Mouse (Mus musculus) C2C12 (cell line): ENCODE results near the gene Pdpk1. TPM values are rescaled to one million over a fixed set of nuclear protein-coding genes. Genes with fewer than 3 reads are reported as not detected.

ENCODE experiments used
- H3K27me3 ChIP-seq: one replicate; pipeline ENCODE4 v1.6.1; 2011; ENCODE audit not compliant: control insufficient read depth, insufficient read depth, insufficient read length
- H3K36me3 ChIP-seq: one replicate; pipeline ENCODE4 v1.6.1; 2011; ENCODE audit not compliant: control insufficient read depth, insufficient read depth
- H3K4me3 ChIP-seq: one replicate; pipeline ENCODE4 v1.5.1; 2011; ENCODE audit warnings: mild to moderate bottlenecking, control low read depth; ENCODE audit not compliant: poor library complexity, insufficient read depth, severe bottlenecking
- H3K79me2 ChIP-seq: one replicate; pipeline ENCODE4 v1.6.1; 2011; ENCODE audit not compliant: control insufficient read depth, insufficient read depth
- H3K79me3 ChIP-seq: one replicate; pipeline ENCODE4 v1.6.1; 2011; ENCODE audit warnings: low read depth, control low read depth
- H3ac ChIP-seq: one replicate; pipeline ENCODE3; 2011; ENCODE audit warnings: low read depth; ENCODE audit not compliant: control insufficient read depth, insufficient read length
- CEBPB ChIP-seq: IDR thresholded peaks from one replicate; pipeline ENCODE4 v1.6.1; 2011; ENCODE audit warnings: low read depth, mild to moderate bottlenecking, control low read depth, moderate library complexity
- CTCF ChIP-seq: IDR thresholded peaks from one replicate; pipeline ENCODE4 v1.5.1; 2011; ENCODE audit not compliant: control insufficient read depth, insufficient read depth, insufficient read length
- FOSL1 ChIP-seq: IDR thresholded peaks from one replicate; pipeline ENCODE4 v1.8.0; 2011; ENCODE audit warnings: mild to moderate bottlenecking, low read length; ENCODE audit not compliant: poor library complexity, insufficient read depth, severe bottlenecking
- MAX ChIP-seq: IDR thresholded peaks from one replicate; pipeline ENCODE4 v1.6.1; 2011; ENCODE audit warnings: mild to moderate bottlenecking, control low read depth
- MYOD1 ChIP-seq: IDR thresholded peaks from one replicate; pipeline ENCODE4 v1.6.1; 2011; ENCODE audit warnings: low read depth; ENCODE audit not compliant: control insufficient read depth, insufficient read length
- MYOG ChIP-seq: IDR thresholded peaks from one replicate; pipeline ENCODE4 v1.6.1; 2011; ENCODE audit not compliant: control insufficient read depth, insufficient read length; ENCODE audit errors: extremely low read depth
- USF1 ChIP-seq: IDR thresholded peaks from one replicate; pipeline ENCODE4 v1.6.1; 2011; ENCODE audit warnings: low read depth, mild to moderate bottlenecking, control low read depth, moderate library complexity
- polyA plus RNA-seq: library from polyadenylated mRNA; unstranded; fragments of >200 nt; fragmentation: generic; extraction: Trizol; gene quantifications from one replicate; pipeline ENCODE4 v1.2.1, GENCODE M21; 2012; ENCODE audit warnings: missing spikeins

The Pdpk1 gene
- polyA plus RNA-seq, 1 experiment = 7.4 TPM

DNA sequence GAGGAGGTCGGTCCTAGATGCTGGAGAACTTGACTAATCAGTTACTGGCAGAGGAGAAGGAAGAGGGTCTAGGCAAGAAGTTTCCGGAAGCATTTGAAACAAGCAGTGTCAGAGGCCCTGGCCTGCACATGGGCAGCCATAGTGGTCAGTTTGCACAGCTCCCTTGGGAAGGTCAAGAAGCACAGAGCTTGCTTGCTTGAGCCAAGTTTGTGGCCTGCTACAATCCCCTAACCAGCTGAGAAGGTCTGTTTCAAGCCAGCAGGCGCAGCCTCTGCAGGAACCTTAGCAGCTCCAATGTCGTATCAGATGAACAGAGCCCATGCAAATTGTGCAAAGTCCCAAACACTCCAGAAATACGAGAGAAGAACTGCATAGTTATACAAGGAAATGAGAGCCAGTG lies 102.7 kb downstream of the Pdpk1 start:
- TF ChIP-seq USF1 = no peak
- no peak for TF ChIP-seq MYOG
- no peak for TF ChIP-seq MAX
- no peak for TF ChIP-seq CEBPB
- TF ChIP-seq MYOD1 = no peak
- H3K36me3 ChIP-seq = peaks cover 38% of the 10 kb centered on the region
- no peak overlapping the region for H3K4me3 ChIP-seq
- no peaks in the 10 kb centered on the region for H3K79me2 ChIP-seq
- no peak overlapping the region for H3ac ChIP-seq
- H3K79me3 ChIP-seq = no peaks in the 10 kb centered on the region
- no peaks in the 10 kb centered on the region for H3K27me3 ChIP-seq

DNA sequence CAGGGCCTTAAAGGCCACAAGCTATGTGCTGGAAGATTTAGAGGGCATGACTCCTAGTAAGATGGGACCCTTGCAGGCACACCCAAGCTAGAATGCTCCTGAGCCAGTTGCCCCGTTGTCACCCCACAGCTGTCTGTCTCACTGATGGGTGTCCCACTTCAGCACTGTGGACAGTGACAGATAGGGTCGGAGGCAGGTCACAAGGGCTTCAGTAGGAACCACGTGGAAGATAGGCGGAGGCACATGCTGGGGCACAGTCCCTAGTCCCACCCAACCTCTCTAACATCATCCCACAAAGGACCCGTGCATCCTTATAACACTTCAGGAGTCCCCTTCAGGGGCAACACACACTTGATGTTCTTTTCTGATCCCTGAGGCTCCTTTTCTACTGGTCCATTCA lies 104.7 kb downstream of the Pdpk1 start:
- no peak overlapping the region for H3K4me3 ChIP-seq
- TF ChIP-seq CEBPB = no peak
- TF ChIP-seq FOSL1 = no peak
- no peak for TF ChIP-seq MYOD1
- no peak for TF ChIP-seq MYOG
- no peak for TF ChIP-seq CTCF
- TF ChIP-seq MAX = no peak
- no peak for TF ChIP-seq USF1
- H3K79me2 ChIP-seq = no peaks in the 10 kb centered on the region
- no peaks in the 10 kb centered on the region for H3K27me3 ChIP-seq
- H3ac ChIP-seq = no peak overlapping the region
- H3K79me3 ChIP-seq = no peaks in the 10 kb centered on the region
- peaks cover 26% of the 10 kb centered on the region for H3K36me3 ChIP-seq

DNA sequence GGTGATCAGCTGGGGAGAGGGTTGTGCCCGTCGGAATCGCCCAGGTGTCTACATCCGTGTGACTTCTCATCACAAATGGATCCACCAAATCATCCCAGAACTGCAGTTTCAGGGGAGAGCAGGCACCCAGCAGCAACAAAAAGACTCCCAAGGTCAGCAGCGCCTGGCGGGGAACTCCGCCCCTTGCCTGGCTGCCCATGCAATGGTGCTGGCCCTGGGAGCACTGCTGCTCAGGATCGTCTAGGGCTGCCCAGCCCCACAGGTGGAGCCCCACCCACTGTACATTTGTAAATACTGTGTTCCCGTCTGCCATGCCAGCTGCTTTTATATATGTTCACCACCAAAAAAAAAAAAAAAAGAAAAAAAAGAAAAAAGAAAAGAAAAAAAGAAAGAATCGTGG lies 105.1 kb downstream of the Pdpk1 start:
- Histone ChIP-seq H3K79me3 (no peaks in the 10 kb centered on the region), H3K4me3 (no peak overlapping the region)

DNA sequence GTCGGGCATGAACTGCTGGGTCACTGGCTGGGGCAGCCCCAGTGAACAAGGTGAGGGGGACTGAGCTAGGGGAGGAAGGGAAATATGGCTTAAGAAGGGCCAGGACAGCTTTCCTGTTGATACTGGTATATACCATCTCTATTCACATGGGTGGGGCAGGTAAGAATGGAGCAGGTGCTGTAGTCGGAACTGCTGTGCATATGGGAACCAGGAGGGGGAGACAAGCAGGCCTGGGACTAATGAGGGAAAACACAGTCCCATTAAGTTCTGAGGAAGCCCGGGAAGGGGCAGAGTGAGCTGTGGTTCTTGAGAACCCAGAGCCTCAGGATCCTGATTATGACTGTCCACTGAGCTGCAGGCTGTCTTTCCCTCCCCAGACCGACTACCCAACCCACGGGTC lies 106.2 kb downstream of the Pdpk1 start:
- Histone ChIP-seq H3K79me3 (no peaks in the 10 kb centered on the region), H3K79me2 (no peaks in the 10 kb centered on the region), H3K27me3 (no peaks in the 10 kb centered on the region), H3ac (no peak overlapping the region), H3K36me3 (peaks cover 17% of the 10 kb centered on the region), H3K4me3 (no peak overlapping the region)
- TF ChIP-seq MYOD1 (no peak), MYOG (no peak), USF1 (no peak), CEBPB (no peak), FOSL1 (no peak), MAX (no peak)

More for the DNA sequence above, 105.1 kb downstream of the Pdpk1 start:
- Histone ChIP-seq H3K27me3 (no peaks in the 10 kb centered on the region), H3K36me3 (peaks cover 21% of the 10 kb centered on the region), H3K79me2 (no peaks in the 10 kb centered on the region), H3ac (no peak overlapping the region)
- TF ChIP-seq CEBPB = no peak
- no peak for TF ChIP-seq MYOD1
- no peak for TF ChIP-seq USF1
- TF ChIP-seq FOSL1 = no peak
- TF ChIP-seq MYOG = no peak
- TF ChIP-seq CTCF = no peak
- no peak for TF ChIP-seq MAX

DNA sequence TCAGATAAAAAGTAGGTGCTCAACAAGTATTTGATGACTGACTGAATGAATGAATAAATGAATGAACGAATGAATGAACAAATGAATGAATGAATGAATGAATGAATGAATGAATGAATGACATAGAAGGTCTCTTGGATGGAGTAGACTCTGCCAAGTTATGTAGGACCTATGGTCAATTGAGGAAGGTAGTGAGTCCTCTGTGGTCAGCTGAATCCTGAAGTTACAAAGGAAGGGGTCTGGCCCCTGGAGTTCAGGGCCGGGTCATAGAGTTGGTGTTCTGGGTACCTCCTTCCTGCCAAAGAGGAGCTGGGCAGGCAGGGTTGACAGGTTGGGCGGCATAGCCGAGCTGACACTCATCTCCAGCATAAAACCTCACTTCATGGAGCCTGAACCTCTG lies 112.9 kb downstream of the Pdpk1 start, which contains the start of gene Prss27:
Gene Prss27 (plus strand): TSS at position 301 of the 400 bp plus-strand sequence.
- TF ChIP-seq CEBPB = no peak
- Histone ChIP-seq H3ac (no peak within 1 kb of the TSS), H3K79me3 (no peaks in the 10 kb centered on the region), H3K27me3 (no peaks in the 10 kb centered on the region), H3K79me2 (no peaks in the 10 kb centered on the region), H3K4me3 (no peak within 1 kb of the TSS), H3K36me3 (no peaks in the 10 kb centered on the region)

DNA sequence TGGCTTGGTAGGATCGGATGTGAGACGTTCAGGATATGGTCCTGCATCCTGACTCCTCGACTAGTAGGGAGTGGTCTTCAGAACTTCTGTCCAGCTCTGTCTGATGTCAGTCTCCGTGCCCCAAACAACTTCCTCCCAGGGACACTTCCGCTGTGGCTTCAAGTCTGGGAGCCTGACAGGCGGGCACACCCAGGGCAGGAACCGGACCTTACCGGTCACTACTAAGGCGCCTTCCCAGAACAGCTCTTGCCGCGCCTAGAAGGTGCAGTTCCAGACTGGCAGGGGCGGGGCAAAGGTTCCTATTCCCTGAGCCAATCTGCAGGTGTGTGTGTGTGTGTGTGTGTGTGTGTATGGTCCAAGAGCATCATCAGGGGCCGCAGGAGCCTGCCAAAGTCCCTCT lies 113.4 kb downstream of the Pdpk1 start:
- TF ChIP-seq MYOD1 = no peak
- TF ChIP-seq MYOG = no peak
- TF ChIP-seq CTCF = no peak
- TF ChIP-seq MAX = no peak
- TF ChIP-seq FOSL1 = no peak
- no peak for TF ChIP-seq USF1
- TF ChIP-seq CEBPB = no peak
- Histone ChIP-seq H3ac (no peak overlapping the region), H3K4me3 (no peak overlapping the region), H3K79me2 (no peaks in the 10 kb centered on the region), H3K36me3 (no peaks in the 10 kb centered on the region), H3K27me3 (no peaks in the 10 kb centered on the region), H3K79me3 (no peaks in the 10 kb centered on the region)

DNA sequence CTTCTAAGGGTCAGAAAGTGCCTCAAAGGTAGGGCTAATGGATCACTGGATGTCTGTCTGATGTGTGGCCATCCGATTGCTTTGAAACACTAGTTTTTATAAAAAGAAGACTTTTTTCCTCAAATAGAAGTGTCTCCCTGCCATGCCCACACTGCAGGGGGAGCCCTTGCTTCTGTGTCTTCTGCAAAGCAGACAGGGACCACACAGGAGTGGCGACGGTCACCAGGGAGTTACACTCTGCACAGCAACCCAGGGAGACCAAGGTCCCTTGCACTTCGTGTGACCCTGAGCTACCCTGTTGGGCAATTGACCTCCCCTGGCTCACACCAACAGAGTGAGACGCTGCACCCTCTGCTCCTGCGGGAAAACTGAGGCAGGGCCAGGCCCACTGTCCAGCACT lies 113.8 kb downstream of the Pdpk1 start:
- Histone ChIP-seq H3K36me3 (no peaks in the 10 kb centered on the region), H3K27me3 (no peaks in the 10 kb centered on the region), H3K4me3 (no peak overlapping the region), H3ac (no peak overlapping the region), H3K79me2 (no peaks in the 10 kb centered on the region), H3K79me3 (no peaks in the 10 kb centered on the region)
- TF ChIP-seq CEBPB (no peak), USF1 (no peak), FOSL1 (no peak), MAX (no peak), MYOD1 (no peak), CTCF (no peak), MYOG (no peak)
